Mouse (Mus musculus) limb, embryonic 13.5 days (tissue): ENCODE data around the gene Pgghg. TPM values are rescaled to one million over a fixed set of nuclear protein-coding genes. Genes with fewer than 3 reads are reported as not detected.

Experiments used
- ATAC-seq: fragments of 200-750 bp; cut with Nextera tagmentation; 2 replicates; pipeline ENCODE4 v1.8.0; 2017; ENCODE audit warnings: low read depth, moderate number of reproducible peaks, moderate TSS enrichment; ENCODE audit not compliant: low FRiP score
- H3K27ac ChIP-seq: fragments of 300-500 bp; sonication (generic); 2 replicates; pipeline ENCODE4 v1.5.1; 2015; ENCODE audit warnings: inconsistent platforms, mild to moderate bottlenecking, moderate library complexity
- H3K27me3 ChIP-seq: fragments of 300-500 bp; sonication (generic); 2 replicates; pipeline ENCODE4 v1.6.1; 2015; ENCODE audit warnings: mild to moderate bottlenecking, inconsistent platforms
- H3K36me3 ChIP-seq: fragments of 300-500 bp; sonication (generic); 2 replicates; pipeline ENCODE4 v1.6.1; 2015; ENCODE audit warnings: inconsistent platforms, mild to moderate bottlenecking, moderate library complexity
- H3K4me1 ChIP-seq: fragments of 300-500 bp; sonication (generic); 2 replicates; pipeline ENCODE4 v1.6.1; 2015; ENCODE audit warnings: inconsistent platforms
- H3K4me2 ChIP-seq: fragments of 300-500 bp; sonication (generic); replicated peaks from 2 replicates; pipeline ENCODE4 v1.6.1; 2015; ENCODE audit warnings: inconsistent platforms, mild to moderate bottlenecking, moderate library complexity
- H3K4me3 ChIP-seq: fragments of 300-500 bp; sonication (generic); 2 replicates; pipeline ENCODE4 v1.5.1; 2015; ENCODE audit warnings: moderate library complexity, mild to moderate bottlenecking, inconsistent platforms
- H3K9ac ChIP-seq: fragments of 300-500 bp; sonication (generic); 2 replicates; pipeline ENCODE4 v1.6.1; 2015; ENCODE audit warnings: mild to moderate bottlenecking, inconsistent platforms
- H3K9me3 ChIP-seq: fragments of 300-500 bp; sonication (generic); 2 replicates; pipeline ENCODE4 v1.6.1; 2016; ENCODE audit warnings: inconsistent platforms
- WGBS: fragments of 180-500 bp; shearing (Covaris S2); methylation state at CpG from one replicate; pipeline ENCODE4 v1.1.7; 2015; 5-methylcytosine and 5-hydroxymethylcytosine counted together
- polyA plus RNA-seq: library from polyadenylated mRNA; unstranded; fragments of >200 nt; fragmentation: Nextera tagmentation; extraction: Ambion mirVana; gene quantifications from 2 replicates; pipeline ENCODE4 v1.2.1, GENCODE M21; 2015

Gene Pgghg
- 25.9 and 28.0 TPM in 2 replicates for polyA plus RNA-seq

DNA sequence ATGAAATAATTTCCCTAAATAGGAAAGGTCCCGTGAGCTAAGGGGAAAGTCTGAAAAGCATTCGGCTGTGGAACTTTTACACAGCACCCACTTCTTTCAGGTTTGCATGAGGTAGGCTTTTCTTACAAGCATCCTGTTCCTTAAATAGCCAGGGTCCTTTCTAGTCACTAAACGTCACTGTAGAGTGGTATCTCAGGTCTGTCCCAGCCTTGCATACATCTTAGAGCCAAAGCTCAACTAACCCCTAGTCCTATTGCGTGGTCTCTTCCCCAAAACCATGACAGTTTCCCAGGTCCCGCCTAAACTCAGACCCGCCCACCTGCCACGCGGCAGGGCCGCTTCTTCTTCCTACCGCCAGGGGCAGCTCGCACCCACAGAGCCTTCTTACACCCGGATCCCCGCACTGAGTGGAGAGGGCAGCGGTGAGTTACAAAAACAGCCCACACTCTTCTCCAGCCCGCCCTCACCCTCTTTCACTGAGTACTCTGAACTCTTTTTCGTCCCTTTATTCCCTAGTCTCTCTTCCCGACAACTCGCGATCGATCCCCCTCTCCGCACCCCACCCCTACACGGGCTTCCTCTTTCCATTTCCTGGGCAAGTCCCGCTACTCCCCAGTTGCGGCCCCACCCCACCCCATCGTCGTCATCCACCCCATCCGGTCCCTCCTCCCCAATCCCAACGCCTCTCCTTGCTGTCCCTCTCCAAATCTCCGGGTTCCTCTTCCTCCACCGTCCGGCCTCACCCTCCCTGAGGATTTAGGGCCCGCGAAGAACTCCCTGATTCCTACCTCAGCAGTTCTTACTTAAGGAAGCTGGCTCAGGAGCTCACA, at the start of gene Pgghg:
Gene Pgghg (plus strand): TSS at position 170 of the 830 bp plus-strand sequence.
- Histone ChIP-seq H3K27ac (peak within 1 kb of the TSS; percentile 86), H3K9ac (peak within 1 kb of the TSS; percentile 78), H3K36me3 (peaks cover 32% of the 10 kb centered on the region), H3K9me3 (no peaks in the 10 kb centered on the region), H3K4me2 (peak within 1 kb of the TSS; percentile 80), H3K4me1 (peaks cover 42% of the 10 kb centered on the region), H3K4me3 (peak within 1 kb of the TSS; percentile 61), H3K27me3 (peaks cover under 1% of the 10 kb centered on the region; the same call in 1 of the 2 replicates)
- 3% methylated on average over 33 of the region's 33 CpGs for WGBS
- peak; percentile 90 for ATAC-seq

DNA sequence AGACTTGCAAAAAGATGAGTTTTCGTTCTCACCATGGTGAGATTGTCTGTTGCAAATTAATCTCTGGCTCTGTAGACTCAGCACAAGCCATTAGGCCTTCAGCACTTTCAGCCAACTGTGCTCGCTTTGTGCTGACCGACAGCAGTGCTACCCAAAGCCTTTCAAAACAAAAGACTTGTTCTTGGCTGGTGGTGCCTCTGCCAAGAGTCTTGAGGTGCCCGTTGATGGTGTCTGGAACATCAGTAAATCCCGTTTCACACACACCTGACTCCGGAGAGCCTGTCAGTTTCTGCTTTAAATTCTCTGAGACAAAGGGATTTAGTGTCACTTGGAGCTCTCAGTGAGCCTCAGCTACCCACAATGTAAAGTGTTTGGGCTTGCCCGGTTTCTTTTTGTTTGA, 47.2 kb upstream of the Pgghg start:
- Histone ChIP-seq H3K27me3 (no peaks in the 10 kb centered on the region), H3K36me3 (peaks cover 81% of the 10 kb centered on the region), H3K4me3 (no peak overlapping the region), H3K27ac (no peak overlapping the region), H3K4me2 (no peak overlapping the region), H3K4me1 (no peaks in the 10 kb centered on the region), H3K9ac (no peak overlapping the region), H3K9me3 (no peaks in the 10 kb centered on the region)
- no peak for ATAC-seq
- WGBS: 91% methylated on average over 7 of the region's 7 CpGs

DNA sequence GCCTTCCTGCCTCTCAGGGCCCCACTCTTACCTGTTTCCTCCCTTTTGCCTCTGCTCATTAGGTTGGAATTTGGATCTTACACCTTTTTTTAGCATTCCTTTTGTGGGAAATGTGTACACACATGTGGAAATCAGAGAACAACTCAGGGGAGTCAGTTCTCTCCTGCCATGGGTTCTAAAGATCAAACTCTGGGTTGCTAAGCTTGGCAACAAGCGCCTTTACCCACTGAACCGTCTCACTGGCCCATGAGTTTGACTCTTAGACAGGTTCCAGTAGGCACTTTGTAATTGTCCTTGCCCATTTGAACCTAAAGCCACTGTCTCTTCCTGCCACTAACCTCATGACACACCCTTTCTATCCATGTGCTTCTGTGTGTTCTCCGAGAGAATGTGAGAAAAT, 46.6 kb upstream of the Pgghg start:
- H3K27me3 ChIP-seq: no peaks in the 10 kb centered on the region
- WGBS: 92% methylated on average over 3 of the region's 3 CpGs
- H3K36me3 ChIP-seq: peaks cover 79% of the 10 kb centered on the region

DNA sequence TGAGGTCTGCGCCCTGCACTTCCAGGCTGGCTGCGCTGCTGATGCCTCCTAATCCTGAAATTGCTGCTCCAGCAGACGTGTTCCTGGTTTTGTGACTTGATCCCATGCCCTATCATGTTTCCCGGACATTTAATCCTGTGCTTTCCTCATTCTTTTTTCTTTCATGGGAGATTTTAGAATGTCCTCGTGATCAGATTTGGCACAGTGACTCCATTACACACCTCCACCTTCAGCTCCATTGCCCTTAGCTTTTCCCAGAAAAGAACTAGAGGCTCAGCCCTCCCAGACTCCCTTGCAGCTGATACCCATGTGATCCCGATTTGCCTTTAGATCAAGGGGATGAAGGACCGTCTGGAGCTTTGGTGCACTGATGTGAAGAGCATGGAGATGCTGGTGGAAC, 43.3 kb upstream of the Pgghg start:
- Histone ChIP-seq H3K27ac (no peak overlapping the region), H3K4me2 (no peak overlapping the region), H3K27me3 (no peaks in the 10 kb centered on the region), H3K4me3 (no peak overlapping the region), H3K9ac (no peak overlapping the region), H3K9me3 (no peaks in the 10 kb centered on the region), H3K4me1 (0 out of 2 replicates have a peak, but pooled peaks cover 4% of the 10 kb centered on the region), H3K36me3 (peaks cover 60% of the 10 kb centered on the region)
- WGBS: 84% methylated on average over 7 of the region's 7 CpGs
- no peak for ATAC-seq

More for the DNA sequence above, 46.6 kb upstream of the Pgghg start:
- no peak overlapping the region for H3K4me2 ChIP-seq
- no peak overlapping the region for H3K9ac ChIP-seq
- H3K9me3 ChIP-seq: no peaks in the 10 kb centered on the region
- no peaks in the 10 kb centered on the region for H3K4me1 ChIP-seq
- ATAC-seq: no peak
- no peak overlapping the region for H3K4me3 ChIP-seq
- no peak overlapping the region for H3K27ac ChIP-seq

DNA sequence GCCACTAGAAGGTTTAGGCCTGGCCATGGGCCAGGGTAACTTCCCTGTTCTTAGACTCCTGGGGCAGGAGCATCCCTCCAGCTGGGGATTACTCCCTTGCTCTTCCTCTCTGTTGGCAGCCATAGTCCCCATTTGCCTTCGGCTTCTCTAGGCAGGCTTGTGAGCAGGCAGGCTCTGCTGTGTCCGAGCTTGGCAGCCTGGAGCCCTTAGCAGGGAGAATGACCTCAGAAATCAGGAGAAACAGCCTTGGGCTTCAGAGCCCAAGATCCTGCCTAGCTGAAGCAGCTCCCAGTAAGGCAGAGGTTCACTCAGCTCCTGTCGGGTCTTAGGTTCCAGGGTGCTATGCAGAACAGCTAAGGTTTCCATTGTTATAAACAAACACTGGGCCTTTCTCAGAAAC, 42.1 kb upstream of the Pgghg start:
- Histone ChIP-seq H3K4me1 (peaks cover 10% of the 10 kb centered on the region; the same call in 1 of the 2 replicates), H3K36me3 (peaks cover 49% of the 10 kb centered on the region), H3K4me3 (no peak overlapping the region), H3K9ac (no peak overlapping the region), H3K4me2 (no peak overlapping the region), H3K27me3 (no peaks in the 10 kb centered on the region), H3K27ac (no peak overlapping the region), H3K9me3 (no peaks in the 10 kb centered on the region)
- ATAC-seq: no peak
- WGBS: 73% methylated on average over 3 of the region's 3 CpGs

GRCm38 (mm10) chr7:140900220-140900619, 41.0 kb upstream of the Pgghg start, which contains the start of gene Cox8b:
Gene Cox8b, minus strand, starts transcription at chr7:140900446.
- 73% methylated on average over 10 of the region's 10 CpGs for WGBS
- Histone ChIP-seq H3K27ac (no peak within 1 kb of the TSS), H3K27me3 (no peaks in the 10 kb centered on the region), H3K36me3 (peaks cover 40% of the 10 kb centered on the region), H3K4me2 (no peak within 1 kb of the TSS), H3K9ac (no peak within 1 kb of the TSS), H3K4me1 (peaks cover 10% of the 10 kb centered on the region; the same call in 1 of the 2 replicates), H3K4me3 (no peak within 1 kb of the TSS), H3K9me3 (no peaks in the 10 kb centered on the region)
- no peak for ATAC-seq

- Histone ChIP-seq H3K4me3 (no peak overlapping the region), H3K9ac (peak overlapping the region; percentile 31; the same call in 1 of the 2 replicates), H3K4me1 (peaks cover 10% of the 10 kb centered on the region; the same call in 1 of the 2 replicates), H3K4me2 (no peak overlapping the region), H3K27me3 (no peaks in the 10 kb centered on the region), H3K27ac (no peak overlapping the region), H3K36me3 (peaks cover 22% of the 10 kb centered on the region), H3K9me3 (no peaks in the 10 kb centered on the region)
- ATAC-seq: no peak
- 57% methylated on average over 15 of the region's 15 CpGs for WGBS
These were observed 38.9 kb upstream of the Pgghg start for GRCm38 (mm10) chr7:140902036-140902875.

DNA sequence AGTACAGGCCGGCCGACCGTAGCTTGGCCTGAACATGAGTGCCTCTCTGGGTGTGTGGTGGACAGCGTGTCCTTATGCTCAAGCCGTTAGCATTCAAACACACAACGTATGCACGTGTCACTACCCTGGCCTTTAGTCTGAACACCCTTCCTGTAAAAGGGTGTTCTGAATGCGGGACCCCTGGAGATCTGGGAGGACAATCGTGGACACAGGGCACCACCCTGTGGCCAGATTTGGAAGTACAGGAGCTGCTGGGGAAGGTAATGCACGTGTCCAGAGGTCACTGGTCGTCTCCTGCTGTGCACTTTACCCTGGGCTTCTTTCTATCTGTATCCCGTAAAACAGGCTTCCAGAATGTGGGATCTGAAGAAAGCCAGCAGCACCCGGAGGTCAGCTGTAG, 38.0 kb upstream of the Pgghg start:
- Histone ChIP-seq H3K27me3 (no peaks in the 10 kb centered on the region), H3K27ac (no peak overlapping the region), H3K36me3 (peaks cover 13% of the 10 kb centered on the region), H3K9me3 (no peaks in the 10 kb centered on the region), H3K4me3 (no peak overlapping the region), H3K4me2 (no peak overlapping the region), H3K4me1 (peaks cover 10% of the 10 kb centered on the region; the same call in 1 of the 2 replicates), H3K9ac (peak overlapping the region; percentile 53; the same call in 1 of the 2 replicates)
- ATAC-seq: peak; percentile 49; the same call in 1 of the 2 replicates
- WGBS: 25% methylated on average over 13 of the region's 13 CpGs

GRCm38 (mm10) chr7:140905642-140906081, 35.5 kb upstream of the Pgghg start:
- no peaks in the 10 kb centered on the region for H3K9me3 ChIP-seq
- no peaks in the 10 kb centered on the region for H3K36me3 ChIP-seq
- H3K27me3 ChIP-seq: no peaks in the 10 kb centered on the region
- H3K27ac ChIP-seq: no peak overlapping the region
- H3K4me1 ChIP-seq: peaks cover 13% of the 10 kb centered on the region
- no peak overlapping the region for H3K4me3 ChIP-seq
- H3K9ac ChIP-seq: no peak overlapping the region
- no peak overlapping the region for H3K4me2 ChIP-seq
- 76% methylated on average over 2 of the region's 2 CpGs for WGBS
- ATAC-seq: no peak

- WGBS: 85% methylated on average over 13 of the region's 13 CpGs
- no peak for ATAC-seq
These were observed 34.1 kb upstream of the Pgghg start for GRCm38 (mm10) chr7:140907131-140907530.

GRCm38 (mm10) chr7:140907697-140908096, 33.5 kb upstream of the Pgghg start:
- no peaks in the 10 kb centered on the region for H3K36me3 ChIP-seq
- no peaks in the 10 kb centered on the region for H3K9me3 ChIP-seq

More at GRCm38 (mm10) chr7:140907131-140907530, 34.1 kb upstream of the Pgghg start:
- Histone ChIP-seq H3K4me1 (peaks cover 9% of the 10 kb centered on the region), H3K4me2 (no peak overlapping the region), H3K9me3 (no peaks in the 10 kb centered on the region), H3K4me3 (no peak overlapping the region), H3K27me3 (no peaks in the 10 kb centered on the region), H3K27ac (no peak overlapping the region), H3K36me3 (no peaks in the 10 kb centered on the region), H3K9ac (no peak overlapping the region)

DNA sequence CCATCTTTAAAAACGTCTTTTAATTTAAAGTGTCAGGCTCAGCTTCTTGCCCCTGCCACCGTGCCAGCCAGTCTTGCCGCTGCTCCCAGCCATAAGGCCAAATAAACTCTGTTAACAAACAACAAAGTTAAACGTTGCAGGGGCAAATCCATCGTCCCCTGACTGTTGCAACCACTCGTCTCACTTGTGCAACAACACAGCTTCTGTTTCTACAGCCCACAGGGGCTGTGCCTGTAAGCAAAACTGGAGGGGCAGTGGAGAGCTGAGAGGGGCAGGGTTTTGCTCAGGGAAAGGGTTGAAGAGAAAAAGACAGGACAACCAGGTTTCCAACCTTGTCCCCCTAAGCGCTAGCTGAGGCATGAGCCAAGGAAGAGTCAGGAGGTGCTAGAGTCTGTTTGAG, 33.0 kb upstream of the Pgghg start:
- Histone ChIP-seq H3K4me2 (peak overlapping the region; percentile 75), H3K4me3 (peak overlapping the region; percentile 44; the same call in 1 of the 2 replicates), H3K9me3 (no peaks in the 10 kb centered on the region), H3K27ac (no peak overlapping the region), H3K4me1 (peaks cover 7% of the 10 kb centered on the region), H3K9ac (no peak overlapping the region), H3K36me3 (no peaks in the 10 kb centered on the region), H3K27me3 (no peaks in the 10 kb centered on the region)
- WGBS: 48% methylated on average over 7 of the region's 7 CpGs
- no peak for ATAC-seq

More at GRCm38 (mm10) chr7:140907697-140908096, 33.5 kb upstream of the Pgghg start:
- H3K27ac ChIP-seq: no peak overlapping the region
- 85% methylated on average over 7 of the region's 7 CpGs for WGBS
- no peak for ATAC-seq
- H3K27me3 ChIP-seq: no peaks in the 10 kb centered on the region
- no peak overlapping the region for H3K9ac ChIP-seq
- peaks cover 9% of the 10 kb centered on the region for H3K4me1 ChIP-seq
- no peak overlapping the region for H3K4me3 ChIP-seq
- H3K4me2 ChIP-seq: no peak overlapping the region
